Mouse (Mus musculus) urinary bladder, postnatal 14 days (tissue): ENCODE measurements around the gene Fut1.

Experiments used
- DNase-seq: peaks from one replicate; pipeline ENCODE4 v3.0.0; 2021; ENCODE audit warnings: low spot score

The Fut1 gene

GRCm38 (mm10) chr7:45617042-45617695 is at the start of gene Fut1:
TSS of gene Fut1 (plus strand) at chr7:45617289.
- peak; percentile 43 for DNase-seq

- peak; percentile 95 for DNase-seq
Measured at GRCm38 (mm10) chr7:45567780-45568516, 49.1 kb upstream of the Fut1 start.

- DNase-seq, result no peak
Measured at GRCm38 (mm10) chr7:45568601-45569473, 48.3 kb upstream of the Fut1 start.

GRCm38 (mm10) chr7:45570103-45570741 is 46.9 kb upstream of the Fut1 start, which contains the start of gene Bcat2:
TSS of gene Bcat2 (plus strand) at chr7:45570153.
- peak; percentile 82 for DNase-seq

GRCm38 (mm10) chr7:45571966-45572365 is 45.1 kb upstream of the Fut1 start:
- DNase-seq, result no peak

- DNase-seq, result no peak
Measured at GRCm38 (mm10) chr7:45573954-45574353, 43.1 kb upstream of the Fut1 start.

GRCm38 (mm10) chr7:45574472-45575379 is 42.4 kb upstream of the Fut1 start:
- no peak for DNase-seq

- DNase-seq, result no peak
Measured at GRCm38 (mm10) chr7:45585923-45586322, 31.2 kb upstream of the Fut1 start.

GRCm38 (mm10) chr7:45587631-45588592 is 29.2 kb upstream of the Fut1 start:
- DNase-seq, result no peak

- peak; percentile 94 for DNase-seq
Measured at GRCm38 (mm10) chr7:45589173-45589572, 27.9 kb upstream of the Fut1 start.

- no peak for DNase-seq
Measured at GRCm38 (mm10) chr7:45589898-45590297, 27.2 kb upstream of the Fut1 start.

GRCm38 (mm10) chr7:45590874-45591273 is 26.2 kb upstream of the Fut1 start:
- no peak for DNase-seq

- DNase-seq, result no peak
Measured at GRCm38 (mm10) chr7:45591880-45592279, 25.2 kb upstream of the Fut1 start.

GRCm38 (mm10) chr7:45593118-45593815 is 23.8 kb upstream of the Fut1 start:
- peak; percentile 73 for DNase-seq

- no peak for DNase-seq
Measured at GRCm38 (mm10) chr7:45595176-45595575, 21.9 kb upstream of the Fut1 start.

GRCm38 (mm10) chr7:45596107-45596506 is 21.0 kb upstream of the Fut1 start:
- no peak for DNase-seq

GRCm38 (mm10) chr7:45597013-45597412 is 20.1 kb upstream of the Fut1 start:
- DNase-seq, result no peak

GRCm38 (mm10) chr7:45597527-45597926 is 19.6 kb upstream of the Fut1 start:
- no peak for DNase-seq
